Mouse (Mus musculus): ENCODE measurements around the gene Cish.

Gene Cish

GRCm38 (mm10) chr9:107278126-107278525 is 17.7 kb upstream of the Cish start:
- DNase-seq = peak; percentile 64 to 65

DNA sequence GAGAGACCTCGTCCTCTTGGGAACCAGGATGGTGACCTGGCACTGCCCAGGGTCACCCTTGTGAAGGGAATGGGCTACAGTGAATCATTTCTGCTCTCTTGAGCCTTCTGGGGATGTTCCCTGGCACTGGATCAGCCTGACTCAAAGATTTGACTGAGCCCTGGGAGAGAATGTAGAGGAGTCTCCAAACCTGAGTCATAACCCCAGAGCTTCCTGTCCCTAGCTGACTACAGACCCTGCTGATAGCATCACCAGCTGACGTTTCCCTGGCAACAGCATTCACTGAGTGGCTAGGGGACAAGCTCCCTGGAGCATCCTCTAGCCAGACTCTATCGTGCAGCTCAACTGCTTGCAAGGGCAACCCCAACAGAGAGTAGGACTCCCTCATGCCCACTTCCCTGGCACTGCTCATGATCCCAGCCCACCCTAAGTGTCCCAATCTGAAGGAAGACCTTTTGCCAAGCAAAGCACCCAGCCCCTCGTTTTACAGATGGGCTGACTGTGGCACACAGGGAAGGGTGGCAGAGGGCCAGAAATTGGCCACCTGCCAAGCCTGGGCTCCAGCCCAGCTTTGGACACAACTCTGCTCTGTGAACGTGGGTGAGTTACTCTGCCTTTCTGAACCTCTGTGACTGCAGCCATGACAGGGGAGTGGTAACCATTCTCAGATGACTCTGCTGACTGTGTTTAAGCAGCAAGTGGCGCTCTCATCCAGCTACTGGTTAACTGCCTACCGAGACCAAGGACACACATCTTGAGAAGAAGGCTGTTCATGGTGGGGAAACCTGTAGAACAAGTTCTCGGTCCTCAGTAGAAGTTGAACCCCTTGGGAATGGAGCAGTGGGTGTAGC is 17.1 kb upstream of the Cish start:
- DNase-seq = peak; percentile 84 to 90

DNA sequence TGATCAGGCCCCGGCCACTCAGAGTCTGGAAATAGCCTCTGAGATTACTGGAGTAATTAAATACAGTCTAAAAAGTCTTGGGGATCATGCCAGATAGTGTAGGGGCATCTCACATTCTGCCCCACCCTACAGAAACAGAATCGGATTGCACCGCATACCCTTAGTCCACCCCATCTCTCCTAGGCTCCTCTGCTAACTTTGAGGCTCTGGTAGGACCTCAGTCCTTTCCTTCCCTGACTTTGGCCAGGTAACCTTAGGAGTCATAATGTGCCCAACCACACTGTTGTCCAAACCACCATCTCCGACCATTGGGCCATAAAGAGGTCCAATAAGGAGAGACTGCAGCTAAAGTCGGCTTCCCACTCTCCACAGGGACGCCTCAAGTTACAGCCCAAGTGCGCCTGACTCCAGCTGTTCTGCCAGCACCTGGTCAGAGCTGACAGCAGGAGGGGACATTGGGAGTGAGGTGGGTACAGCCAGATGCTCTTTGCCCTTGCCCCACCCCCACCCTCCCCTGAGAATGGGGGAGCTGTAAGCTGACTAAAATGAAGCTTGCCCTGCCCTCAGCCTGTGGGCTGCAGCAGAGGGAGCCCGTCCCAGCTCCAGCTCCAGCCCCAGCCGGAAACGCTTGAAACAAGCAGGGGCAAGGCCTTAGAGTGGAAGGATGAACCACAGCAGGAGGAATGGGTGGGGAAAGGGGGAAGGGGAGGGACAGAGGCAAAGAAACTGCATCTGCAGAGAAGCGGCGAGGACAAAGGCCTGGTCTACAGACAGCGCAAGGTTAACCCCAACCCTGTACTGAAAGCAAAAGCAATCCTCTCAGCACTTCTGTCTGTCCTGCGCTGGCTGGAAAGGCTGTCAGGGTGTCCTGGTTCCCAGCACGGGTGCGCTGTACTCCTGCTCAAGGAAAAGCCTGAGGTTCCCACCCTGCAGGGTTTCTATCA is 16.2 kb upstream of the Cish start:
- DNase-seq = no peak

- no peak for DNase-seq
Observed at GRCm38 (mm10) chr9:107280322-107281027, 15.4 kb upstream of the Cish start.

- DNase-seq = no peak
Observed at GRCm38 (mm10) chr9:107281241-107281987, 14.4 kb upstream of the Cish start.

GRCm38 (mm10) chr9:107282951-107283350 is 12.9 kb upstream of the Cish start:
- DNase-seq = no peak

GRCm38 (mm10) chr9:107285009-107285408 is 10.8 kb upstream of the Cish start:
- peak in 1 of 2 experiments; percentile 56 for DNase-seq

DNA sequence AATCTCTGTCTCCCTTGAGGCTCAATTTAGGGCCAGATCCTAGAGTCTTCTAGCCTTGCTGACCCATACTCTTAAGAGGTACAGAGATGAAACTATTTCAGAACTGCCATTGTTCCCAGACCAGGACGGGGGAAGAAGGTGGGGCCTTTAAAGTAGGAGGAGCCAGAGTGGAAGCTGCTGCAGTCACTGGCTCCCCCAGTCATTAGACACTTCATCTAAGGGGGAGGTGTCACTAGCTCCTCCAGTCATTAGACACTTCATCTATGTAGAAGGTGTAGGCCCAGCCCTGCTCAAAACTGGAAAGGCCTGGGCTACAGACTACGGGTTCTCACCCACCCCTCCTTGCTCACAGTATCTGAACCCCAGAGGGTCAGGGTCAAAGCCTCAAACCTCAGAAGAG is 8.5 kb upstream of the Cish start:
- no peak for DNase-seq

- no peak for DNase-seq
Observed at GRCm38 (mm10) chr9:107288105-107288650, 7.6 kb upstream of the Cish start.

GRCm38 (mm10) chr9:107288711-107289110 is 7.1 kb upstream of the Cish start:
- no peak for DNase-seq

DNA sequence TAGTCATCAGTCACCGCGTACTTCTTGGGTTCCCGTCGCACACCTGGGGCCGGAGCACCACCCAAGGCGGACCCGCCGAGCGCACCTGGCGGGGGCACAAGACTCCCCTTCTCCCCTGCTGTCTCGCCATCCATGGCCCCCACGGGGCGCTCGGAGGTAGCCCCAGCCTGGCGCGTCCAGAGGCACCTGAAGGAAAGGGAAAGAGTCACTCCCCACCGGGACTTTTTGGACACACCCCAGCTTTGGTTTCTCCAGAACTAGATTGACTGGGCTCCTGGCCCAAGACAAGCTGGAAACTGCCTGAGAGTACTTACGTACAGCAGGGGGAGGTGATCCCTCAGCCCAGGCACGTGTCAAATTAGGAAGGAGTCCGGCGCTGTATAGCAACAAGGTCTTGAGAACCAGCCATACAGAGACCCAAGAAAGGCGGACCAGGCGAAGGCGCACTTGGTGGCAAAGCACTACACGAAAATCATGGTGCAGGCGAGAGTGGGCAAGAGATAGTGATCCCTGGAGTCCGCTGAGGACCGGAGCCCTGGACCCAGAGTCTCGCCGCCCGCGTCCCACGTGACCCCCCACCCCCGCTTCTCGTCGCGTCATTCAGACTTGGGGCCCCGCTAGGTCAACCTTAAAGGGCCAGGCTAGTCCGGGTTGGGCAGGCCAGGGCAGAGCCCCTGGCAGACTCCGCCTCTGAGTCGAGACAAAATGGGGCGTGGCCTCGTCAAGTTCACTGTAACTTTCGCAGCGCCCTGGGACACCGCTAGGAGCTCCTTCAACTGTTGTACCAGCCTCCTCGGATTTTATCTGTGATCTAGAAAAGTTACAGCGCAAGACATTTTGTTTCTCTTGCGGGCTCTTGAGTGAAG is 6.4 kb upstream of the Cish start, which contains the start of gene Mapkapk3:
Gene Mapkapk3, minus strand, starts transcription at position 667 of the 866 bp plus-strand sequence.
- peak; percentile 45 to 67 for DNase-seq

- DNase-seq = peak; percentile 93 to 96
Observed at GRCm38 (mm10) chr9:107290897-107291296, 4.9 kb upstream of the Cish start.

GRCm38 (mm10) chr9:107294249-107294648 is 1.6 kb upstream of the Cish start:
- peak; percentile 95 for DNase-seq

- no peak for DNase-seq
Observed at GRCm38 (mm10) chr9:107295616-107296015, 210 bp upstream of the Cish start.

GRCm38 (mm10) chr9:107296041-107296440 is 215 bp downstream of the Cish start:
- no peak for DNase-seq

- DNase-seq = peak; percentile 96
Observed at GRCm38 (mm10) chr9:107296501-107296965, 707 bp downstream of the Cish start.

GRCm38 (mm10) chr9:107297059-107297458 is 1.2 kb downstream of the Cish start:
- no peak for DNase-seq

- no peak for DNase-seq
Observed at GRCm38 (mm10) chr9:107297658-107298057, 1.8 kb downstream of the Cish start.

DNA sequence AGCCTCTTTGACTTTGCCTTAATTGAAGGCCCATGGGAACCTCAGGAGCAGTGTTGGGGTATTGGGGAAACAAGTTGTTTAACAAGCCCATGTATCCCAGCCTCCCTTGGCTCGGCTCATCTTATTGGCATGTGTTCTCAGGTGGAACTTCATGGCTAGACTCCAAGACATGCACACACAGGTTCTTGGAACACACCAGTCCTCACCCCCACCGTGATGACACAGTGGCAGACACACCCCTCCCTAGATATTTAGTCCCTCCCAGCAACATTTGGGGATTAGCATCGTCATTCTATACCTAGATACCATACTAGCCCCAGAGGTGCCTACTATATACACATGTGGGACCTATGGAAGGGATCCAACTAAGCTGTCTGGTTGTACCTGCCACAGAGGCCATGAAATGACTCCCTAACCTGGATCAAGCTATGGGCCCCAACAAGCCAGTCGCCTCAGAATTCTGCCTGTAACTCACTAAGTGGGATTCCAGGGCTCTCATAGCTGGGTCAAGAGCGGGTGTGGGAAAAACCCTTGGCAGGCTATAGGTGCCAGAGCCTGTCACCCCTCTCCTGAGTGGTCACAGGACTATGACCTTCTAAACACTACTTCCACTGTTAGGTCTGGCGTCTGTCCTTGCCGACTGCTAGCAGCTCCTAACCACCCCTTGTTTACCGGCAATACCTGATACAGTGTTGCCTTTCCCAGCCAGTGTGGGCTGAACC is 2.4 kb downstream of the Cish start:
- no peak for DNase-seq

DNA sequence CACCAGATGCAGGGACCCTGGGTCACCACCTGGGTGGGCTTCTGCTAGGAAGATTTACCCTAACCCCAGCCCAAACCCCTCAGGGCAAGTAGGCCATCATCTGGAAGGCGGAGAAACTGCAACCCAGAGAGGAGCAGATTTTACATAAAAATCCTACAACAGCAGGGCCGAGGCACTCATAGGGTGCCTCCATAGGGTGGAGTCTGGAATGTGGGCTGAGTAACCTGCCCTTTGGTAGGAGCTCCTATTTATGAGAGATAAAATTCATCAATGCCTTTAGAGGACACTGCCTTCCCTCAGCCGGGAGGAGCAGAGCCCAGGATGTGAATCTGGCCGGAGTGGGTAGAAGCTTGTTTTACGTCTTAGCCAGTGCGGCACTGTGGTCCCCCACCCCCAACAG is 3.0 kb downstream of the Cish start:
- DNase-seq = no peak

Data from cerebellum, postnatal 10 days (tissue).